In genomic region chr4:106617056-106617455, GRCm38 (mm10) we compare ENCODE assay signal across 9 mouse cellular contexts. TPM values are rescaled to one million over a fixed set of nuclear protein-coding genes. Genes with fewer than 3 reads are reported as not detected.
DNase-seq lines count a peak whose midpoint lies in the region; ATAC-seq and TF ChIP-seq lines count a peak whose summit lies in the region.
"Had no signal": no experiment of that assay in that cellular context is flagged by ENCODE, and none has a peak within 500 bp of the region (broad histone marks: within the 10 kb centered on the region; RNA-seq: fewer than 3 reads in every experiment).

TSS of gene Lexm (minus strand) at chr4:106617241.

- no peak for TF ChIP-seq POLR2A in cerebellum, adult 2 months (IDR thresholded peaks at IDR 0.05; ENCODE audit: borderline replicate concordance, insufficient read depth, low read length)

- H3K4me2 ChIP-seq in heart, embryonic 11.5 days, result peak within 1 kb of the TSS; percentile 55
- H3K4me2 ChIP-seq in forebrain, embryonic 15.5 days (replicated peaks), result peak within 1 kb of the TSS; percentile 42
- peak within 1 kb of the TSS; percentile 40 for H3K4me2 ChIP-seq in liver, embryonic 14.5 days (ENCODE audit: low read depth)

- no peak within 1 kb of the TSS for H3K4me3 ChIP-seq in heart, embryonic 11.5 days (ENCODE audit: low read depth, low read length)
- H3K4me3 ChIP-seq in ES-E14 (ENCODE audit: insufficient read depth in 1 of 2, low read depth in 1 of 2, low read length in 2 of 2, poor library complexity in 1 of 2, severe bottlenecking in 1 of 2), result peak within 1 kb of the TSS; percentile 5 to 50; a peak in 2 of 4 replicates
- peak within 1 kb of the TSS; percentile 16; the same call in 1 of the 2 replicates for H3K4me3 ChIP-seq in forebrain, embryonic 15.5 days
- no peak within 1 kb of the TSS for H3K4me3 ChIP-seq in liver, embryonic 14.5 days (ENCODE audit: insufficient read depth in 1 of 2, low read depth in 2 of 2, low read length in 2 of 2)
- no peak within 1 kb of the TSS for H3K4me3 ChIP-seq in cerebellum, adult 2 months (replicated peaks; ENCODE audit: insufficient read depth, low read depth, low read length)

- no peak for DNase-seq in heart, postnatal 25 days (ENCODE audit: low spot score)
- no peak for DNase-seq in ES-E14 (ENCODE audit: low read depth, low spot score)
- DNase-seq in liver, embryonic 14.5 days (ENCODE audit: low read depth in 3 of 3, low spot score in 3 of 3), result no peak
- peak; percentile 6 to 11 for DNase-seq in thymus, adult 18-20 months
- no peak for DNase-seq in cerebellum, adult 2 months

- no peaks in the 10 kb centered on the region for H3K36me3 ChIP-seq in heart, embryonic 11.5 days (ENCODE audit: control insufficient read depth, insufficient read depth, low read length)
- H3K36me3 ChIP-seq in ES-E14 (ENCODE audit: control insufficient read depth, insufficient read depth, low read length, poor library complexity, severe bottlenecking), result no peaks in the 10 kb centered on the region
- H3K36me3 ChIP-seq in forebrain, embryonic 15.5 days, result no peaks in the 10 kb centered on the region
- no peaks in the 10 kb centered on the region for H3K36me3 ChIP-seq in liver, embryonic 14.5 days (replicated peaks; ENCODE audit: control insufficient read depth, insufficient read depth, low read depth)

- no peak within 1 kb of the TSS for H3K27ac ChIP-seq in heart, embryonic 11.5 days (ENCODE audit: low read depth, low read length)
- H3K27ac ChIP-seq in ES-E14 (ENCODE audit: insufficient read depth, low read depth, low read length, poor library complexity, severe bottlenecking), result peak within 1 kb of the TSS; percentile 24; the same call in 1 of the 2 replicates
- no peak within 1 kb of the TSS for H3K27ac ChIP-seq in forebrain, embryonic 15.5 days (replicated peaks)
- H3K27ac ChIP-seq in liver, embryonic 14.5 days, result no peak within 1 kb of the TSS
- no peak within 1 kb of the TSS for H3K27ac ChIP-seq in cerebellum, adult 2 months (ENCODE audit: insufficient read depth, low read length)

- no peaks in the 10 kb centered on the region; the same call in 1 of the 2 replicates for H3K4me1 ChIP-seq in heart, embryonic 11.5 days (ENCODE audit: control insufficient read depth, insufficient read depth, low read length)
- H3K4me1 ChIP-seq in ES-E14 (ENCODE audit: control insufficient read depth in 2 of 2, insufficient read depth in 2 of 2, low read length in 2 of 2, poor library complexity in 1 of 2), result peaks cover 2 to 34% of the 10 kb centered on the region in 2 experiments; a peak in 2 of 4 replicates
- peaks cover 5% of the 10 kb centered on the region for H3K4me1 ChIP-seq in forebrain, embryonic 15.5 days
- H3K4me1 ChIP-seq in liver, embryonic 14.5 days (replicated peaks; ENCODE audit: control insufficient read depth in 2 of 2, insufficient read depth in 2 of 2, low read length in 1 of 2), result peaks cover 20 to 22% of the 10 kb centered on the region in 2 experiments
- H3K4me1 ChIP-seq in cerebellum, adult 2 months (ENCODE audit: control insufficient read depth, insufficient read depth, low read length), result 0 out of 2 replicates have a peak, but pooled peaks cover 2% of the 10 kb centered on the region

- H3K9me3 ChIP-seq in heart, embryonic 11.5 days (replicated peaks; ENCODE audit: control insufficient read depth, low read length), result no peaks in the 10 kb centered on the region
- H3K9me3 ChIP-seq in ES-E14 (ENCODE audit: control insufficient read depth, insufficient read depth, low read depth, low read length), result no peaks in the 10 kb centered on the region
- H3K9me3 ChIP-seq in forebrain, embryonic 15.5 days, result no peaks in the 10 kb centered on the region
- no peaks in the 10 kb centered on the region for H3K9me3 ChIP-seq in liver, embryonic 14.5 days (ENCODE audit: control insufficient read depth, low read length)

- no peak for TF ChIP-seq CTCF in liver, embryonic 14.5 days (IDR thresholded peaks at IDR 0.05; ENCODE audit: low read depth)
- no peak for TF ChIP-seq CTCF in cerebellum, adult 2 months (IDR thresholded peaks at IDR 0.05; ENCODE audit: borderline replicate concordance, insufficient read depth, low read depth, low read length)

- no peak for ATAC-seq in heart, embryonic 11.5 days (replicated peaks; ENCODE audit: insufficient number of reproducible peaks, low FRiP score, low TSS enrichment)
- no peak for ATAC-seq in forebrain, embryonic 15.5 days (replicated peaks)
- ATAC-seq in liver, embryonic 14.5 days (ENCODE audit: insufficient read depth), result no peak
- no peak for ATAC-seq in megakaryocyte-erythroid progenitor cell, adult 5-6 weeks (replicated peaks; ENCODE audit: low FRiP score, low TSS enrichment, poor library complexity, severe bottlenecking)

- no peak for TF ChIP-seq EP300 in liver, embryonic 14.5 days (IDR thresholded peaks at IDR 0.05; ENCODE audit: low read depth)

- H3K9ac ChIP-seq in heart, embryonic 11.5 days (ENCODE audit: low read depth, low read length), result no peak within 1 kb of the TSS
- H3K9ac ChIP-seq in ES-E14 (ENCODE audit: insufficient read depth, low read depth, low read length, poor library complexity, severe bottlenecking), result no peak within 1 kb of the TSS
- H3K9ac ChIP-seq in forebrain, embryonic 15.5 days (replicated peaks), result 0 out of 2 replicates have a peak within 1 kb of the TSS, but pooled peaks have one; percentile 4
- no peak within 1 kb of the TSS for H3K9ac ChIP-seq in liver, embryonic 14.5 days (replicated peaks)

- peaks cover 24% of the 10 kb centered on the region for H3K27me3 ChIP-seq in heart, embryonic 11.5 days (ENCODE audit: control insufficient read depth, insufficient read depth, low read length)
- H3K27me3 ChIP-seq in forebrain, embryonic 15.5 days, result peaks cover 7% of the 10 kb centered on the region
- H3K27me3 ChIP-seq in liver, embryonic 14.5 days (ENCODE audit: control insufficient read depth, insufficient read depth, low read length), result peaks cover 10% of the 10 kb centered on the region
- no peaks in the 10 kb centered on the region for H3K27me3 ChIP-seq in cerebellum, adult 2 months (ENCODE audit: control insufficient read depth, insufficient read depth, low read length)

- in situ Hi-C loops in ES-E14 (cut with MboI; ENCODE audit: low sequenced_read_pairs in 2 of 2, unreplicated experiment in 2 of 2), result loop anchor here in 1 of 2 experiments (10.0 kb wide), 1 partner anchor 98 kb away; no protein-coding TSS in a partner anchor

- intact Hi-C loops in heart, postnatal 25 days (cut with DNase I), result no loop called here

- WGBS in heart, embryonic 11.5 days (ENCODE audit: insufficient replicate concordance), result under 1% methylated on average over 19 of the region's 19 CpGs
- 2% methylated on average over 19 of the region's 19 CpGs for WGBS in forebrain, embryonic 15.5 days
- WGBS in liver, embryonic 14.5 days (ENCODE audit: insufficient replicate concordance), result 3% methylated on average over 18 of the region's 19 CpGs
- WGBS in cerebellum, adult 2 months, result 5% methylated on average over 19 of the region's 19 CpGs

TF ChIP-seq in ES-E14, 5 proteins besides CTCF, POLR2A, EP300 and RAD21:
- TF ChIP-seq ZNF384 (IDR thresholded peaks at IDR 0.05; ENCODE audit: low read depth, low read length) (no peak), HCFC1 (IDR thresholded peaks at IDR 0.05; ENCODE audit: borderline replicate concordance, insufficient read depth, low read length) (no peak), ZC3H11A (IDR thresholded peaks at IDR 0.05; ENCODE audit: borderline replicate concordance, low read depth, low read length) (no peak), MAFK (IDR thresholded peaks at IDR 0.05; ENCODE audit: insufficient read depth, low read depth, low read length) (peak; percentile 41; the same call in 1 of the 2 replicates)

RNA-seq across cellular contexts. Expression of gene Lexm, which starts in this region (rescaled TPM):
- 0.34 and 1.3 TPM in 2 replicates for polyA plus RNA-seq in heart, embryonic 11.5 days (2014; fragmentation: Nextera tagmentation; extraction: Ambion mirVana)
- not detected for total RNA-seq in heart, postnatal 25 days (2021)
- 2.1 and 2.9 TPM in 2 replicates for total RNA-seq in ES-E14 (2012; rRNA removed)
- not detected in 2 replicates for polyA plus RNA-seq in forebrain, embryonic 15.5 days (2015; fragmentation: Nextera tagmentation; extraction: Ambion mirVana)
- polyA plus RNA-seq in liver, embryonic 14.5 days (2012; rRNA removed), result 0.10 TPM in 1 of 2 replicates, not detected in the other
- not detected in 2 replicates for polyA plus RNA-seq in liver, embryonic 14.5 days (2014; fragmentation: Nextera tagmentation; extraction: Ambion mirVana)
- not detected in 2 replicates for total RNA-seq in megakaryocyte-erythroid progenitor cell, adult 5-6 weeks (2014; fragmentation: Nextera tagmentation)
- not detected in 2 replicates for total RNA-seq in megakaryocyte-erythroid progenitor cell, adult 5-6 weeks (2017)
- polyA plus RNA-seq in cerebellum, adult 2 months (2012; rRNA removed), result 0.08 and 0.15 TPM in 2 replicates
- total RNA-seq: layer of hippocampus, postnatal 36 days had no signal

Comparison
In these comparisons a context has a peak if more than half of its experiments do, and no peak if none do; other contexts are left out.
1. H3K4me3 ChIP-seq: peak in ES-E14 (2 of 2) and forebrain, embryonic 15.5 days (single experiment); none in heart, embryonic 11.5 days (single experiment), liver, embryonic 14.5 days (0 of 2) and cerebellum, adult 2 months (single experiment).
2. DNase-seq: peak in thymus, adult 18-20 months (2 of 2); none in heart, postnatal 25 days (single experiment), ES-E14 (single experiment), liver, embryonic 14.5 days (0 of 3) and cerebellum, adult 2 months (0 of 2).
3. Peak in every context shown above with its lines, with median percentiles within 50 percentile points of each other: H3K4me2 ChIP-seq.